Mouse (Mus musculus) CH12.LX (cell line): ENCODE measurements around the gene Adra2b.

Experiments used
- CTCF ChIP-seq, 2 experiments: IDR thresholded peaks in 1 of 2; conservative IDR thresholded peaks in 1 of 2; 2 replicates each; pipeline ENCODE4 v1.5.1; 2011 to 2012; ENCODE audit warnings: low read depth in 2 of 2, low read length in 2 of 2, improper control_type of control experiment in 1 of 2, inconsistent platforms in 1 of 2, mild to moderate bottlenecking in 1 of 2, moderate library complexity in 1 of 2
- SMC3 ChIP-seq: IDR thresholded peaks from 2 replicates; pipeline ENCODE4 v1.6.1; 2011; ENCODE audit warnings: low read depth, low read length, improper control_type of control experiment
- USF2 ChIP-seq: conservative IDR thresholded peaks from 2 replicates; pipeline ENCODE4 v1.6.1; 2011; ENCODE audit warnings: low read depth, low read length, improper control_type of control experiment
- ZNF384 ChIP-seq: IDR thresholded peaks from 2 replicates; pipeline ENCODE4 v1.6.1; 2012; ENCODE audit warnings: low read depth, low read length, improper control_type of control experiment, inconsistent platforms

DNA sequence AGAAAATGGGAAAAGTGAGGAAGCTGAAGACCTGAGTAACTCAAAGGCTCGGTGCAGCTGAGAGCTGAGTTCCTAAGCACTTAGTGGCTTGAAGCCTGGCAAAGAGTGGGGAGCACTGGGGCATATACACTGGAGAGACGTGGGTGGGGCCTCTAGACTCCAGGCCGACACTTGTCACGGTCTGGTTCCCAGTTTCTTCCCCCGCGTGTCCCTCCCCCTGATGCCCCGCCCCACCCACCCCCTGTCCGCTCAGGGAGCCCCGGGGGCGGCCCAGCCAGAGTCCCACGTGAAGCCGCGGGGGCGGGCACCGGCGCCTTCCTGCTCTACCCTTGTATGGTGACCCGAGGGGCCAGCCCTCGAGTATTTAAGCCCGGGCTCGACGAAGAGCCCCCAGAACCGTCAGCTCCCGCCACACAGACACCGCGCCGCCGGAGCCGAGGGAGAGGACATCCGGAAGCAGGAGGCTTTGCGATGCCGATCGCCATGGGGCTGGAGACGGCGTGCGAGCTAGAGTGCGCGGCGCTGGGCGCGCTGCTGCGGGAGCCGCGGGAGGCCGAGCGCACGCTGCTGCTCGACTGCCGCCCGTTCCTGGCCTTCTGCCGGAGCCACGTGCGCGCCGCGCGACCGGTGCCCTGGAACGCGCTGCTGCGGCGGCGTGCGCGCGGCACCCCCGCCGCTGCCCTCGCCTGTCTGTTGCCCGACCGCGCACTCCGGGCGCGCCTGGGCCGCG lies 27.1 kb upstream of the Adra2b start, which contains the start of gene Dusp2:
- TF ChIP-seq ZNF384 (no peak), CTCF (conservative IDR thresholded peaks at IDR 0.05 in 1 of 2, IDR thresholded peaks at IDR 0.05 in 1 of 2; ENCODE audit: low read depth in 2 of 2, low read length in 2 of 2) (no peak), USF2 (no peak; the same call in 1 of the 2 replicates), SMC3 (peak; percentile 14)
